Mouse (Mus musculus): Measurements from ENCODE around the gene Bcan. TPM values are rescaled to one million over a fixed set of nuclear protein-coding genes. Genes with fewer than 3 reads are reported as not detected.

Bcan gene
- polyA plus RNA-seq, 1 experiment = 0.06 TPM

DNA sequence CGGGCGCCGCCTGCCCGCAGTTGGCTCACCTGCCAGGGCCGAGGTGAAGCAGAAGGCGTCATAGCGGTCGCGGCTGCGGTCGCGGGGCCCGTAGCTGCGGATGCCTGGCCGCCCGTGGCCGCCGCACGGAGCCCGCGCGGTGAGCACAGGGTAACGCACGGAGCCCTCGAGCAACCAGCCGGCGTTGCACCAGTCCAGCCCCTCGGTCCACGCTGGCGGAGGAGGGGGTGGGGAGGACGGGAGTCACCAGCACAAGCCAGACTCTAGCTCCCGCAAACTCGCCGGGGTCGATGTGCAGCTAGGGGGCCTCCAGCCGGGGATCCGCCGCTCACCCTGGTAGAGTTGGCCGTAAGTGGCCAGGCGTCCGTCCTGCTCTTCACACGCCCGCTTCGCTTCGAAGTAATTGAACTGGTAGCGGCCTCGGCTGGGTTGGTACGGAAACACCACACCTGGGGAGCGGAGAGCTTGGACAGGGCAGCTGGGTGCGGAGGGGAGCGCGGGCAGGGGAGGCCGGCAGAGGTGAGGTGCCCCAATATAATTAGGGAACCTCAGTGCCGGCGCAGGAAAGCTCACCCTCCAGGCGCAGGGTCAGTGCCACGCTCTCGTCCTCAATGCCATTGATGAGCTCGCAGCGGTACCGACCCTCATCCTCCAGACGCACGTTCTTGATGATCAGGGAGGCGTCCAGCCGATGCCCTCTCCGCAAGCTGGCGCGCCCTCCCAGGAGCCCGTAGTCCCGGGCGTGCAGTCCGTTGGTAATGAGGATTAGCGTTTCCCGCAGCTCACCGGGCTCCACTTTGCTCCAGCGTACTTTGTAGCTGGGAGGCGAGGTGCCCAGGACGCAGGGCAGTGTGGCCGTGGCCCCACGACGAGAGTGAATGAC lies 23.4 kb upstream of the Bcan start:
- Histone ChIP-seq H3K4me3 (no peak overlapping the region), H3K27me3 (ENCODE audit: control insufficient read depth, insufficient read depth, insufficient read length) (peaks cover 45% of the 10 kb centered on the region), H3K79me2 (ENCODE audit: control insufficient read depth, insufficient read depth) (no peaks in the 10 kb centered on the region), H3K4me2 (ENCODE audit: low read depth) (peak overlapping the region; percentile 62), H3K36me3 (ENCODE audit: control insufficient read depth, insufficient read depth) (no peaks in the 10 kb centered on the region), H3ac (ENCODE audit: control insufficient read depth, insufficient read length) (no peak overlapping the region)
- TF ChIP-seq USF1 (IDR thresholded peaks at IDR 0.05; ENCODE audit: low read depth) (no peak), MYOG (IDR thresholded peaks at IDR 0.05; ENCODE audit: control insufficient read depth in 1 of 3, insufficient read depth in 1 of 3, insufficient read length in 2 of 3, low read depth in 2 of 3) (no peak), MAX (IDR thresholded peaks at IDR 0.05; ENCODE audit: low read depth) (no peak), POLR2AphosphoS2 (IDR thresholded peaks at IDR 0.05; ENCODE audit: insufficient read length, low read depth) (no peak), SRF (IDR thresholded peaks at IDR 0.05; ENCODE audit: control insufficient read depth, insufficient read length, low read depth) (no peak), CEBPB (IDR thresholded peaks at IDR 0.05; ENCODE audit: insufficient read depth, poor library complexity, severe bottlenecking) (no peak), TCF3 (IDR thresholded peaks at IDR 0.05; ENCODE audit: insufficient read length, low read depth) (no peak), TCF12 (IDR thresholded peaks at IDR 0.05; ENCODE audit: insufficient read depth, poor library complexity, severe bottlenecking) (no peak), MYOD1 (IDR thresholded peaks at IDR 0.05; ENCODE audit: control insufficient read depth in 1 of 3, insufficient read length in 2 of 3, low read depth in 2 of 3) (no peak), E2F4 (IDR thresholded peaks at IDR 0.05; ENCODE audit: insufficient read depth) (no peak)

GRCm38 (mm10) chr3:88022322-88023191 lies 22.5 kb upstream of the Bcan start:
- Histone ChIP-seq H3K4me3 (no peak overlapping the region), H3K36me3 (ENCODE audit: control insufficient read depth, insufficient read depth) (no peaks in the 10 kb centered on the region)
- TF ChIP-seq CEBPB (IDR thresholded peaks at IDR 0.05; ENCODE audit: insufficient read depth, poor library complexity, severe bottlenecking) = no peak
- TF ChIP-seq MYOD1 (IDR thresholded peaks at IDR 0.05; ENCODE audit: control insufficient read depth in 1 of 3, insufficient read length in 2 of 3, low read depth in 2 of 3) = peak in 1 of 3 experiments; percentile 4
- TF ChIP-seq USF1 (IDR thresholded peaks at IDR 0.05; ENCODE audit: low read depth) = no peak
- TF ChIP-seq TCF12 (IDR thresholded peaks at IDR 0.05; ENCODE audit: insufficient read depth, poor library complexity, severe bottlenecking) = no peak
- TF ChIP-seq REST (IDR thresholded peaks at IDR 0.05; ENCODE audit: insufficient read depth, insufficient read length) = peak; percentile 64

DNA sequence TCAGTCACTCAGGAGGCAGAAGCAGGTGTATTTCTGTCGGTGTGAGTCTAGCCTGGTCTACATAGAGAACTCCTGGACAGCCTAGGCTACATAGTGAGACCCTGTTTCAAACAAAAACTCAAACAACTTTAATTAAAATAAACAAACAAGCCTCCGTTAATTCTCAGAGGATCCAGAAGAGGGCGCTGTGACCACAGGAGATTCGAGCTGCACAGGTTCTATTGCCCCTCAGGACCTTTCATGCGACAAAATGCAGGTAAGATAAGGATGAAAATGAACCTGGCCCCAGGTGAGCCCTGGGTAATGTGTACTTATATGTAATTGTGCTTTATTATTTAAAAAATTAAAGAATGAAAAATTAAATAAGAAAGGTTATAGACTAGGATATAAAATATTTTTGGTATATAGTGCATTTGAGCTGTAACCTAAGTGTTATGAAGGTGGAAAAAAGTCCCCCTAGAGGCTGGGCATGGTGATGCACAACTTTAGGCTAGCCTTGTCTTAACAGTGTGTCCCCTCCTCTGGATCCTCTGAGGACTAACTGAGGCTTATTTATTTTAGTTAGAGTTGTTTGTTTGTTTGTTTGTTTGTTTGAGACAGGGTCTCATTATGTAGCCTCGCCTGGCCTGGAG lies 10.7 kb upstream of the Bcan start:
- Histone ChIP-seq H3K4me2 (ENCODE audit: low read depth) (no peak overlapping the region), H3K4me3 (no peak overlapping the region), H3K36me3 (ENCODE audit: control insufficient read depth, insufficient read depth) (no peaks in the 10 kb centered on the region), H3ac (ENCODE audit: control insufficient read depth, insufficient read length) (no peak overlapping the region), H3K27me3 (ENCODE audit: control insufficient read depth, insufficient read depth, insufficient read length) (peaks cover 12% of the 10 kb centered on the region), H3K79me2 (ENCODE audit: control insufficient read depth, insufficient read depth) (no peaks in the 10 kb centered on the region)
- no peak for TF ChIP-seq MYOD1 (IDR thresholded peaks at IDR 0.05; ENCODE audit: control insufficient read depth in 1 of 3, insufficient read length in 2 of 3, low read depth in 2 of 3)
- TF ChIP-seq TCF12 (IDR thresholded peaks at IDR 0.05; ENCODE audit: insufficient read depth, poor library complexity, severe bottlenecking) = no peak
- no peak for TF ChIP-seq TCF3 (IDR thresholded peaks at IDR 0.05; ENCODE audit: insufficient read length, low read depth)
- TF ChIP-seq REST (IDR thresholded peaks at IDR 0.05; ENCODE audit: insufficient read depth, insufficient read length) = no peak
- TF ChIP-seq POLR2AphosphoS2 (IDR thresholded peaks at IDR 0.05; ENCODE audit: insufficient read length, low read depth) = no peak

More at GRCm38 (mm10) chr3:88022322-88023191, 22.5 kb upstream of the Bcan start:
- H3ac ChIP-seq (ENCODE audit: control insufficient read depth, insufficient read length) = no peak overlapping the region
- peaks cover 45% of the 10 kb centered on the region for H3K27me3 ChIP-seq (ENCODE audit: control insufficient read depth, insufficient read depth, insufficient read length)
- peak overlapping the region; percentile 62 for H3K4me2 ChIP-seq (ENCODE audit: low read depth)
- H3K79me2 ChIP-seq (ENCODE audit: control insufficient read depth, insufficient read depth) = no peaks in the 10 kb centered on the region

DNA sequence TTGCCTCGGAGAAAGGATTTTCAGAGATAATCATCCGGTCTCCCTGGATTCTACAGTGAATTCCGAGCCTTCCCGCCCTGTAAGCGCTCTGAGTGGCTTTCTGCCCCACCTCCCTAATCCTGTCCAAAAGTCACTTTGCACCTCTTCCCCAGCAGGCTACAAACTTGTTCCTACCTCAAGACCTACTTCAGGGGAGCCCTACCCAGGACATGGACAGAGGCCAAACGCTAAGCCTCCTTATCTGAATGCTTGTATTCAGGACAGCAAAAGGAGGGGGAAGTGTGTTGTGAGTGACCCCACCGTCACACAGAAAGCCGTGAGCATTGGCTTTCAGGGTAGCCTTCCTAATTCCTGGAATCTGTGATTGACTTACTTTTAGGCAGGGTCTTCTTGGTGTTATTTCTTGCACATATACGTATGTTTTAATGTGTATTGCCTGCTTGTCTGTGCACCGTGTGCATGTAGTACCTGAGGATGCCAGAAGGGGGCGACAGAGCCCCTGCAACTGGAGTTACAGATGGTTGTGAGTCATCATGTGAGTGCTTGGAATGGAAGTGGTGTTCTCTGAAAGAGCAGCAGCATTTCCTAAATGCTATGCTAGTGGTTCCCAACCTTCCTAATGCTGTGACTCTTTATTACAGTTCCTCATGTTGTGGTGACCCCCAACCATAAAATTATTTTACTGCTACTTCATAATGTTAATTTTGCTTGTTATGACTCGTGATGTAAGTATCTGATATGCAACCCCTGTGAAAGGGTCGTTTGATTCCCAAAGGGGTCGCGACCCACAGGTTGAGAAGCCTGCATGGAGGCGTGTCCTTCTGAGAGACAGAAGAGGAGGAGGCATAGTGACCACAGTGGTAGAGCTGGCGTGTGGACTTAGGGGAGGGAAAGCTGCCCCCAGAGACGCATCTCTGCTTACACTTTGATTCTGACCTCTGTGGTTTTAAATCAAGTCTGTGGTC lies 6.1 kb upstream of the Bcan start:
- TF ChIP-seq CEBPB (IDR thresholded peaks at IDR 0.05; ENCODE audit: insufficient read depth, poor library complexity, severe bottlenecking) (no peak), POLR2AphosphoS2 (IDR thresholded peaks at IDR 0.05; ENCODE audit: insufficient read length, low read depth) (no peak), TCF3 (IDR thresholded peaks at IDR 0.05; ENCODE audit: insufficient read length, low read depth) (no peak), MAX (IDR thresholded peaks at IDR 0.05; ENCODE audit: low read depth) (no peak), MYOG (IDR thresholded peaks at IDR 0.05; ENCODE audit: control insufficient read depth in 1 of 3, insufficient read depth in 1 of 3, insufficient read length in 2 of 3, low read depth in 2 of 3) (no peak), USF1 (IDR thresholded peaks at IDR 0.05; ENCODE audit: low read depth) (no peak), MYOD1 (IDR thresholded peaks at IDR 0.05; ENCODE audit: control insufficient read depth in 1 of 3, insufficient read length in 2 of 3, low read depth in 2 of 3) (no peak), REST (IDR thresholded peaks at IDR 0.05; ENCODE audit: insufficient read depth, insufficient read length) (no peak), POLR2A (IDR thresholded peaks at IDR 0.05; ENCODE audit: insufficient read length, low read depth) (no peak), SRF (IDR thresholded peaks at IDR 0.05; ENCODE audit: control insufficient read depth, insufficient read length, low read depth) (no peak), TCF12 (IDR thresholded peaks at IDR 0.05; ENCODE audit: insufficient read depth, poor library complexity, severe bottlenecking) (no peak), E2F4 (IDR thresholded peaks at IDR 0.05; ENCODE audit: insufficient read depth) (no peak)
- Histone ChIP-seq H3K27me3 (ENCODE audit: control insufficient read depth, insufficient read depth, insufficient read length) (peaks cover 30% of the 10 kb centered on the region), H3K4me2 (ENCODE audit: low read depth) (no peak overlapping the region), H3K4me3 (no peak overlapping the region), H3K79me2 (ENCODE audit: control insufficient read depth, insufficient read depth) (no peaks in the 10 kb centered on the region), H3ac (ENCODE audit: control insufficient read depth, insufficient read length) (no peak overlapping the region), H3K36me3 (ENCODE audit: control insufficient read depth, insufficient read depth) (no peaks in the 10 kb centered on the region)
